Mouse (Mus musculus) right cerebral cortex, adult 2 months (tissue): ENCODE data around the gene Tax1bp1.

Experiments used
- DNase-seq, 2 experiments: peaks; one replicate each; pipeline ENCODE4 v3.0.0; 2021 to 2022; ENCODE audit warnings: low spot score in 2 of 2

Tax1bp1 gene

GRCm38 (mm10) chr6:52796691-52797090 is 83.2 kb downstream of the Tax1bp1 start:
- no peak for DNase-seq

GRCm38 (mm10) chr6:52797252-52797800 is 83.8 kb downstream of the Tax1bp1 start:
- no peak for DNase-seq

- no peak for DNase-seq
Observed at GRCm38 (mm10) chr6:52802181-52802580, 88.7 kb downstream of the Tax1bp1 start.

GRCm38 (mm10) chr6:52805237-52805856 is 91.8 kb downstream of the Tax1bp1 start:
- DNase-seq, result no peak
